Mouse (Mus musculus) kidney, adult 8-10 months (tissue): Measurements from ENCODE around the gene Eps8.

Experiments
- DNase-seq, 2 experiments: peaks; one replicate each; pipeline ENCODE4 v3.0.0; 2022

Gene Eps8

DNA sequence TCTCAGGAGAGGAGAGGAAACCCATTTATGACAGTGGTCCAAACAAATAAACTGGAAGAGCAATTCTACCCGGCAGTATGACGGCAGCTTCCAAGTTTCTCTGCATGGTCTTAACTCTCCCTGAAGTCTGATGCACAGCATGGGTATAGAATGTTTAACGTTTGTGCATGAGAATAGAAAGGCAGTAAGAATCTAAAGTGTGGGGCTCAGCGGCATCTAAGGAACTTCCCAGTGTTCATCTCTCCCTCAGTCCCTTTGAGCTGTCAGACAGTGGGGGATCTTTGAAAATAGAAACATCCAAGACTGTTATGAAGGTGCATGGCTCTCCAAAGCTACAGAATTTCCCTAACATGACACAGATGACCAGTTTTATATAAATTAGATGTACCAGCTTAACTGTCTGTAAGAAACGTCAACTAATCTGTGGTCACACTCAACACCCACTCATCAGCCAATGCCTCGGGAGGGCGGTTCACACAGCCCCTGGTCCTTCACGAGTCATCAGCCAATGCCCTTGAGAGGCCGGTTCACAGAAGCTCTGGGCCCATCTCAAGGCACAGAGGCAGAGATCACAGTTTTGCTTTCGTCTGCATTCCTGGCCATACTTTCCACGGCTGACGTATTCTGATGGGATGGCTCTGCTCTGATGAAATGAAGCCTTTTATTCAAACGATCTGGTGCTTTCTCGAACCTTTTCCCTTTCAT lies 145.2 kb downstream of the Eps8 start:
- DNase-seq, result no peak

DNA sequence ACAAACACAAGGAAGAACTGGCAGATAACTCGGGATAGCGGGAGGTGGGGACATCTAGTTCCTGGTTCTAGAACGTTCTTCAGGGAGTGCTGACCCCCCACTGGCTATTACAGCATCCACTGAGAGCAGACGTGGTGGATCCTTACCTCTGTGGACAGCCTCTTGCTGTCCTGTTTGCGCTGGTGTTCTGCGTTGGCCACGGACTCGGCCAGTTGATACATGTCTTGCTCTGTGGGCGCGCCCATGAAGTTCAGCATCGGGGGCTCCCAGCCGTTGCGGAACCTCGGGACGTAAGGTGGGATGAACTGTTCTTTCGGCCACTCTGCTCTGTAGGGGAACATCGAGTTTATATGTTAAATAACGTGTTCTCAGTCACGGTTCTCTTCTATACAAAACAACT lies 145.7 kb downstream of the Eps8 start:
- no peak for DNase-seq

DNA sequence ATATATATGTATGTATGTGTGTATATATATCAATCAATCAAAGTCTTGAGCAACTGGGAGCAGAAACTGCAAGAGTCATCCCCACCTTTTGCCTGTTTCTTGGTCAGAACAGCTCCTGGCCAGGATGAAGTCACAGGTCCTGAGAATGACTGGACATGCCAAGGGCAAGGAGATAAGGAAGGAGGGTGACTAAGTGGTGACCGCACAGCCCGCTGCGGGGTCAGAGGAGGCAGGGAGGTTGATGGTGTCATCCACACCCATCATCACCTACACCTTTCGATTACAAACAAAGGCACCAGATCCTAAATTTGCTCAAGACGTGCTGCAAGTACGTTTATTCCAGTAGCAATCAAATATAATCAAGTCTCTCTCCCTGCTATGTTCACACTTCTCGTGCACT lies 148.1 kb downstream of the Eps8 start:
- DNase-seq, result no peak

DNA sequence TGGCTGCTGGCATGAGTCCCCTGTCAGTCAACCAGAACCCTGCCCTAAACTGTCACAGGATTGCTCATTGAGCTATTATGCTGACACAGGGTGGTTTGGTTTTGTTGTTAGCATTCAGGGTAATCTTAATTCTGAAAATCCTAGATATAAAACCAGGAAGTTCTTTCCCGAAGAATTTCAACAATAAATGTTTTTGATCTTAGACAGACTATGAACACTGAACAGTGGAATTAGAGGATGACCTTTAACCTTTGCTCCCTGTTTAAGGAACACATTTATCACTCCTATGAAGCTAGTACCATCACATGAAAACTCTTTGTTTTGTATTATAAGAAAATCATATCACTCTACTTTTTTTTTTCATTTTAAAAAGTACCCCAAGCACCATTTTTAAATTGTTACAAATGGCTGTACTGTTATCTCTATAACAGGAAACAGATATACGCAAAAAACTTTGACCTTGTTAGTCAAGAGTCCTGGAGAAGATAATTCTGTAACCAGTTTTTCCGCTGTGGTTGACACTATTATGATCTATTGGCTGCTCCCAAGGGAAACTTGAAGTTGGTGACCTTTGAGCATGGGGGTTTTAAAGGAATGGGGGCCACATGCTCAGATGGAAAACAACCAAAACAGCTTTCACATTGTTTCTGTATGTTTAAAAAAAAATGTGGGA lies 149.0 kb downstream of the Eps8 start:
- DNase-seq, result no peak

DNA sequence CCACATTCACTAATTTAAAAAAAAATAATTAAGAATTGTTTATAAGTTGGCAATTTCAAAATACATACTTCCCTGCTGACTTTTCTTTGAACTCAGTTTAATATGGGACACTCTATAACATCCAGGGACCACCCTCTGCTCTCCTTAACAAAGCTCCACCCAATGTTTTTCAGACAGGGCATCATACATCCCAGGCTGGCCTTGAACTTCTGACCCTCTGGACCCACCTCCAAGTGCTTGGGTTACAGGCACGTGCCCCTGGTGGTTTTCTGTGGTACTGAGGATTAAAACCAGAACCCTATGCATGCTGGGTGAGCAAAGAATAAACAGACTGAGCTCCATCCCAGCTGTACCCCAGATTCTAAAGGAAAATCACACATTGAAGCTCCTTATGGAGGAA lies 150.6 kb downstream of the Eps8 start:
- no peak for DNase-seq

DNA sequence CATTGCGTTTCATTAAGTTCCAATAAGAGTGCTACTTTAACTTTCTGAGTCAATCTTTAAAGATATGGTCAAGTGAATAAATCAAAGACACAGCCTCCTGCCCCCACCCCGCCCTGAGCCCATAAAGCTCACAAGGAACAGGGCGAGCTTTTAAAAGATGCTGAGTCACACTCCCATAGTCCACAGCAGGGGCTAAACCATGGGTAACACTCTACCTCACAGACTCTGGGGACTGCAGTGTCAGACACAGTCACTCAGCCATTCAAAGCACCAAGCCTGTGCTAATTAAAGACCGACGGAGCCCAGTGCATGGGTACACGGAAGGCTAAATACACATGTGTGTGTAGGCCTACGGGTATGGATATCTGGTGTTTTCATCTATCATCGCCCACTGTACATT lies 151.2 kb downstream of the Eps8 start:
- DNase-seq, result no peak

DNA sequence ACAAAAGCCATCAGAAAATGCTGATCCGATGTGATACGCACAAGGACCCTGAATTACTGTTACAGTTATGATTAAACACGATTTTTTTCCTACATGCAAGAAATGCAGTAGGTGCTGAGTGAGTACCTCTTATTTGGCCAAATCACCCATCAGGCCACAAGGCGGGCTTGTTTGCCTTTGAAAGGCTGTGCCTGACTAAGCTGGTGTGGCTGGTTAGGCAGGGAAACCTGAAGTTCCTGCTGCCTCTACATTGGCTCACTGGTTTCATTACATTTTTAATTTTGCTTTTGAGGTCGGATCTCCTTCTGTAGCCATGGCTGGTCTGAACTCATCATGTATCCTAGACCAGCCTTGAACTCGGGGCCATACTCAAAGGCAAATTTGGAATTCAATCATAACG lies 151.7 kb downstream of the Eps8 start:
- no peak for DNase-seq

DNA sequence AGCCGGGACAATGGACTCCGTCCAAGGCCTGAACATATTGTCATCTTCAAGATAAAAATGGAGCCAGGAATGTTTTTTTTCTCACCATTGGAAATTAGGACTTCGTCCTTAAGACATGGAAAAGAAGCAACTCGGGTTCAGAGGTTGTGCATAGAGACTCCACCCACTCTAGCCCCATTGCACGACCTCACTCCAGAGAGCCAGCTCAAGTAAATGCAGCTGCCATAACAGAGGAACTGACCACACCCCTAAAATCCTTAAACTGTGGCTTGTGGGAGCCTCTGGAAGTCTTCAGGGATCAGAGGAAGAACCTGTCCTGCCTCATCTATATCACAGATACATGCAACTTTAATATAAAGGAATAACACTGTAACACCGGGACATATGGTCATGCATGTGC lies 155.9 kb downstream of the Eps8 start:
- no peak for DNase-seq

DNA sequence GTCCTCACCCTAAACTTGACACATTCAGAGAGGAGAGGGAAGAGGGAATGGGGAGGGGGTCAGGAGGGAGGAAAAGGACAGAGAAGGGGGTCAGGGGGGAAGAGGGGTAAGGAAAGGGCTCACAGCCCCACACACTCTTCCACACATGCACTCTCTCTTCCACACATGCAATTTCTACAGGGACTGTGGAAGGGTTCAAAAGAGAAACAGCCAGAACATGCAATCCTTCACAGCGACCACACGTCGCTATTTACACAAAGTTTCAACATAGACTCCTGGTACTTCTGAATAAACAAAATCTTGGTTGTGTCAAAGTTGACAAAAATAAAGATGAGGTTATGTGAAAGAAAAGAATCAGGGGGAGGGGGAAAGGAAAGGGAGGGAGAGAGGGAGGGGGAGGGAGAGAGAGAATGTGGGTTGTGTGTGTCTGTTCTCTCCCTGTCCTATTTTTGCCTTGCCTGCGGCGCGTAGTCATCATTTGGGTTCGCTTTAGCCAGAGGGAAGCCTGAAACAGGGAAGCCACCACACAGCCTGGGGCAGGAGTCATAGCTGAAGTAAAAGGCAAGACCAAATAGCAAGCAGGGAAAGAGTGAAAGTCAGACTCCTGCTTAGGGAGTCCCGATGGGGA lies 157.4 kb downstream of the Eps8 start:
- no peak for DNase-seq

DNA sequence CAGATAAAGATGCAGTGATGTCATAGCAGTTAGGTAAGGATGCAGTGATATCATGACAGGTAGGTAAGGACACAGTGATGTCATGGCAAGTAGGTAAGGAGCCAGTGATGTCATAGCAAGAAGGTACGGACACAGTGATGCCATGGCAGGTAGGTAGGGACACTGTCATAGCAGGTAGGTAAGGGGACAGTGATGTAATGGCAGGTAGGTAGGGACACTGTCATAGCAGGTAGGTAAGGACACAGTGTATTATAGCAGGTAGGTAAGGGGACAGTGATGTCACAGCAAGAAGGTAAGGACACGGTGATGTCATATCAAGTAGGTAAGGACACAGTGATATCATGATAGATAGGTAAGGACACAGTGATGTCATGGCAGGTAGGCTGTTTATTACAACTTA lies 158.1 kb downstream of the Eps8 start:
- no peak for DNase-seq

DNA sequence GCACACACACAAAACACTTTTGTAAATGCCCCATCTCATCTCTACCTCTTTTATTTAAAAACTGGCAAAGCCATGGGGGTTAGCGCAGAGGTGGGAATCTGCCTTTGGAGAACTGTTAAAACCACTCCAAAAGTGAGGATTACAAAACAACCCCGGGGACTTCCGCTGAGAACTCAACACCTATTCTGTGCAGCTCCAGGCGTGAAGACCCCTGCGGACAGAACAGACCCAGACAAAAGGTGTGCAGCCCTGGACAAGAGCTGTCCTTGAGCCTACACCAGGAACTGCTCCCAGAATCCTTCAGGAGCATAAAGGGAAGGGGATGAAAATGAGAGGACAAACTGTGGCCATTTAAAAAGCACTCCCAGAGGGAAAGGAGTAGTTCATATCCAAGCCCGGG lies 159.4 kb downstream of the Eps8 start:
- DNase-seq, result no peak

DNA sequence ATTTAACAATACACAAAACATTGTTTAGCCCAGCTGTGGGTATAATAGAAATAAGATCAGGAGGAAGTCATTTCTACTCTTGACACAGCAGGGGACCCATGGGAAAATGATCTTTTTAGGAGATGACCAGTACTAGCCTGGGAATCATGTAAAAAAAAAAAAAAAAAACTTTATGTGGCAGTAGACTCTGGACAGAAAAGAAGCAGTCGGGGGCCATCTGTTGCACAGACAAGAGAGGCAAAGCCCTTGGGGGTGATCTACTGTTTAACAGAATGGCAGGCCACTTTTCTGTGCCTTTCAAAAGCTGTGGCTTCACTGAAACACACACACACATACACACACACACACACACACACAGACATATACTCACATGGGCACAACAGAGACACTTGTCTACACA lies 159.9 kb downstream of the Eps8 start:
- DNase-seq, result no peak

DNA sequence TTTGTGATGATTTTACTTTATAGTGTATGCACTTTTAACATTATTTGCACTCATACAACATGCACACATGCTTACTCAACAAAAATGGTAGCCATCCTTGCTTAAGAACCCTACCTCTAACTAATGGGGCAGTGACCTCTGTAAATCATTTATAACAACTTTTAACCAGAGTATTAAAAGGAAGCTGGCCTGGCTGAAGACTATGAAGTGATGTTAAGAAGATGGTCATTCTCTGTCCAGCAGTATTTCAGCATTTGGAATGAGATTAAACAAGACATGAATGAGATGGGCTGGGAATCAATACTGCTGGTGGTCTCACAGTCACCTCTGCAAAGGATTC lies 160.6 kb downstream of the Eps8 start:
- DNase-seq, result peak in 1 of 2 experiments; percentile 48

DNA sequence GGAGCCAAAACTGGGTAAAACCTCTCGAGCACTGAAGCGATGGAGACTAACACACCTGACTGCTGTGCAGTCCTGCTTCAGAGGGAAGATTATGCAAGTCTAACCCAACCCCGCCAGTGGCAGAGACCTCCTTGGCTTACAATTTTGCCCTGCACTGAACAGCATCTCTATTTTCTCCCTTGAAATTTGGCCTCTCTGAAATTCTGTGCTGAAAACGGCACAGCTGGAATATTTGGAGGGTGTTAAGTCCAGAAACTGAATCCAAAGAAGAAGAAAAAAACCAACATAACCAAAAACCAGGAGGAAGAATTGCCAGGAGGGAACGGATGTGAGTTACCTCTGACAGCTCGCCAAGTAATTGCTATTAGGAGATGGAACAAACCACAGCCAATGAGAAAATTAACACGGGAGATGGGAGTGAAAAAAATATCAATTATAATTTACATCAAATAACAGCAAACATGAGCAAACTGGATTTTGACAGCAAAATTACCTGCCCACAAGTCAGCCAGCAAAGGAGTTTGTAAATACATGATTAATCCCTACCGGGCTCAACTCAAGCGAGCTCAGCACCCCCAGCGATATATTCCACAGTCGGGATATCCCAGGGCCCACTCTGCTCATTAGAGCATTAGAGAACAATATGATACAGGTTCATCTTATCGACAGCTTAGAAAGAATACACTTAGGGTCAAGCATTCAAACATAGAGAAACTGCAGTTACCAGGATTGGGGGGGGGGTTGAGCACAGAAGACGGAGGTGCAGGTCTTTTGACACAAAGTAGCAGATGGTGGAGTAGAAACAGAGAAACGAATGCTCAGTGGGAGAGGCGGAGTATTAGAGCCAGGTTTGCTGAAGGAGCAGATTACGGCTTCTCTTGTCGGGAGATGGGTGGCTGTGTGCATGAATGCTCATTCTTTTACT lies 161.2 kb downstream of the Eps8 start:
- no peak for DNase-seq

DNA sequence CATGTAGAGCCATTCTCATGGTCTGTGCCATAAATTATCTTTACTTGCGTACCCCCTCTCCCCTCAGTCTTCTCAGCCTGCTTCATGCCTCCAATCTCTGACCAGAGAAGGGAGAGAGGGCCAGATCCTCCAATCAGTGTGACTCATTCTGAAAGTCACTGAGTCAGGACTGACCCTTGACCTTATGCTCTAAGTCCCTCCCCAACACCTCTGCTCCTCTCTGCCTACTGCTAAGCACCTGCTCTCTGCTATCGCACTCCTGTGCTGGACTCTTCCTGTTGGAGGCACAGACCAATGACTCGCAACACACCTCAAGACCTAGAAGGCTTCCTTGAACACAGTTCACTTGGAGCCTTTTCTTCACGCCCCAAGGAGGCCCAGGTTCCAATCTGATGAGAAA lies 162.1 kb downstream of the Eps8 start:
- DNase-seq, result no peak

DNA sequence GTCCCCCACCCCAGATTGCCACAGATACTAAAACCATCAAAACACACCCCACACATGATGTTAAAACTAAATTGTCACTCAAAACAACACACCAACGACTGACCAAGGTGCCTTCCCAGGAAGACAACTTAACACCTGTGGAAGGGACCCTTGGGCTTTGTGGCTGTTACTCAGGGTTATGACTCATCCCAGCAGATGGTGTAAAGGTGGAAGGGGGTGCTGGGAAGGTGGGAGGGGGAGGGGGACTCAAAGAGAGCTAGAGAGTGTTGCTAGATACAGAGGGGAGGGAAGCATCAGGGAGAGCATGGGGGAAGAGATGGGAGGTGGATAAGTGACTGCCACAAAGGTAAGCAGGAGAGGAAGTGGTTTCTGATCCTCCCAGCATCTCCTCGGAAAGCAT lies 163.0 kb downstream of the Eps8 start:
- DNase-seq, result no peak

DNA sequence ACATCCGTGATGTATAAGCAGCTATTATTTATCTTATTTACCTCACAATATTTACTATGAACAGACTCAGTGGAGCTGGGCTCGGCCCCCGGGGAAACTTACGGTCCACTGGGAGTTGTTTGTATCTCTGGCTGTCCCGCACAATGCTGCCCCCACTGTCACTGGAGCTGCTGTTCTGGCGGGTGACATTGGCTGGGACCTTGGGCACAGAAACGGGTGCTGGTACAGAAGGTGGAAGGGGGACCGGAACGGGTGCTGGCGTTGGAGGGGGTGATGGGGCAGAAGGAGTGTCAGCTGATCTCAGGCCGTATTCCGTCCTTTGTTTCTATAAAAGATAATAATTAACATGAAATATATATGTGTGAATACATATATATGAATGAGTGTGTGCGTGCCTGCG lies 164.6 kb downstream of the Eps8 start:
- DNase-seq, result no peak

DNA sequence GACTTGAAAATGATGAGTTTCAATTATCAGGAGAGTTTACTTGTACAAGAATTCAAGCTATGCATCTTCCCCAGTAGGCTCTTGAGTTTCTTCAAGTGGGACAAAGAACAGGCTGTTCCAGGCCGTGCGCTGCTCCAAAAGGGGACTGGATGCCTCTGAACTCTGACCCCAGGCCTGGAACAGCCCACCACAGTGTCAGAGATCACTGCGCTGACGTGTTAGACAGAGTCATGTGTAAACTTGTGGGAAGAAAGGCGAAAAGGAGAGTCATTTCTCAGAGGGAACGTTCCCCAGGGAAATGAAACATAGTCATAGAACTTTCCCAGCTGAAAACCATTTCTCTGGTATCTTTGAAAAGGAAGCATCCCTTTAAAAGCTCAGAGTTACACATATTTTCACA lies 167.2 kb downstream of the Eps8 start:
- peak; percentile 59 to 65 for DNase-seq

DNA sequence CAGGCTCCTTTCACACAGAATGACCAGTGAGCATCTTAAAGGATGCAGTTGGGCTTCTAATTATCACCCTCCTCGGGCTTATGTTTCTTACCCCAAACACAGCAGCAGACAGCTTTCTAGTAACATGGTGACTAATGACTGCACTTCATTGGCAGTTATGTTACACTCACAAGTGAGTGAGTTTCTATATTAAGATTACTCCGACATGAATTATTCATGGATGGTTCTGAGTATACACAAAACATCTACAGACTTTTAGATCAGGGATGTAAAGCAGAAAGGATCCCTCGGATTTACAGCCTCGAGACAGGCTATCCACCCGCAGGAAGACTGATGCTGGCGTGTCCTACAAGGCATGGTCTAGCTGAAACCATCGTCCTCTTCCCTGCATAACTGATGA lies 171.8 kb downstream of the Eps8 start:
- no peak for DNase-seq

DNA sequence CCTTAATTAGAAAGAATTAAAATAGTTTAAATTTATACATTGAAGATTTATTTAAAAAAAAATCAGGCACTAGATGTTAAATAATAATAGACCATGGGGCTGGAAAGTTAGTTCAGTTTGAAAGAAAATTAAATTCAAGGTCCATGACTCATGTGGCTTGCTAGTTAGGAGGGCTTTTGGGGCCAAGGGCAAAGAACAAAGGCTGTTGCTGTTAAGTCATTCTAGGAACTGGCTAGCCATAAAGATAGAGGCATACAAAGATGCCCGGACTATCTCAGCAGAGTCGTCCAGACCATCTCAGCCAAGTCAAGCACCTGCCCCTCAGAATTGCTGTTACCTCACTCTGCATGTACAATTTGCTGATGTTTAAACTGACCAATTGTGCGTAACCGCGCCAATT lies 179.0 kb downstream of the Eps8 start:
- peak; percentile 47 to 53 for DNase-seq

DNA sequence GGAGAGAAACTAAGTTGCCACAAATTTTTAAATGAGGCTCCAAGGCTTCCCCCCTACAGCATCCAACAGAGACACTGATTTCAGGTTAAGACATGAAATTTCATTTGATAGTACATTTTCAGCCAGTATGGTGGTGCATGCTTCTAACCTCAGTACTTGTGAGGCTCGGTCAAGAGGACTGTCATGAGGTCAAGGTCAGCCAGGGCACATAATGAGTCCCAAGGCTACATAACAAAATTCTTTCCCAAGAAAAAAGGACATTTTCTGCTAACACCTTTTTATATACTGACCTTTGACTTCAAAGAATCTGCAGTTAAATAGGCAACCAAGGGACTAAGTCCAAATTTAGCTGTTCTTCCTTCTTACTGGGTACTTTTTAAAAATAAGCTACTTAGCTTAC lies 181.2 kb downstream of the Eps8 start:
- DNase-seq, result peak; percentile 47 to 53

DNA sequence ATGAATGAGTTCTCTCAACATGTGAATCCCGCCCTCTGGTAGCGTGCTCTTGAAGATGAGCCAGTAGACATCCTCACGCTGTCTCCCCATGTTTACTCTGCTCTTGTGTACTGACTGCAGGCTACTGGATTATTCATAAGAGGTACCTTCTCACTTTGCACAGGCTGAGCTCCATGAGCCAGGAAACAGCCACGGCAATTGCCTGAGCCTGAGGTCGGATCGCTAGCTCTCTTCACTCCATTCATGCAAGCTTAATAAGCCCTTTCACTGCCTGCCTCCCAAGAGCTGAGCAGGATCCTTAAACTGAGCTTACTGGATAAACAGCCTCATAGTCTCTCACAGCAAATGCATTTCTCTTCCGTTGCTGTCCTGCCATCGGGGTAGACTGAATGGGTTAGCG lies 182.5 kb downstream of the Eps8 start:
- DNase-seq, result no peak

DNA sequence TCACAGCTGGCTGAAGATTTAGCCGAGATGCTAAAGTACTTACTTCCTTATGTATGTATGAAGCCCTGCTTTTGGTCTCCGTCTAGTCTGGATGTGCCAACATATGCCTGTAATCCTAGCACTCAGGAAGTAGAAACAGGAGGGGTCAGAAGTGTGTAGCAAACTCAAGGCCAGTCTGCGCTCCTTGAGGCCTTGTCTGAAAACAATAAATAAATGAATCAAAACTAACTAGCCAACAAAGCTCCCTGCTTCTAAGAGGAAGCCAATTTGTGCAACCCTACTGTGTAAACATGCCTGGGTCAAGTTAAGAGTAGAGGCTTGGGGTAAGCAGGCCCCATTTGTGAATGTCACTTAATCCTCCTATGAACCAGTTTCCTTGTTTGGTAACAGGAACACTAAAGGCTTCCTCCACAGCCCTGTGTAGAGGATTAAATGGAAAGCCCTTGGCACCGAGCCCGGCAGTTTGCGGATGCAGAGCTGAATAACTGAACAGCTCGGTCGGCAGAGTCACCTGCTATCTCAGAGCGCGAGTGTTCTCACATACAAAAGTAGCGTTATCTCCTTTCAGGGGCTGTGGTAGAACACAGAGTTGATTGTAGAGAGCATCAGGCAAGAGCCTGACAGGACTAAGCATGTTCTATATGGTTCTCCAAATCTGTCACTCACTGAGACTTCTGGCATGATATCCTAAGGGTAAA lies 183.6 kb downstream of the Eps8 start:
- DNase-seq, result peak; percentile 76 to 88
